Mouse (Mus musculus) bone marrow, adult 2 months (tissue): Measurements from ENCODE around the gene Ccr4.

Experiments
- CTCF ChIP-seq: fragments of 200-500 bp; IDR thresholded peaks from 2 replicates; pipeline ENCODE4 v1.5.1; 2011; ENCODE audit warnings: low read length, control low read depth; ENCODE audit not compliant: control insufficient read depth, insufficient read depth
- POLR2A ChIP-seq: fragments of 200-500 bp; IDR thresholded peaks from 2 replicates; pipeline ENCODE4 v1.6.1; 2011; ENCODE audit warnings: low read depth, mild to moderate bottlenecking, control low read depth, low read length, borderline replicate concordance; ENCODE audit not compliant: control insufficient read depth

- TF ChIP-seq POLR2A (no peak), CTCF (no peak)
Measured at GRCm38 (mm10) chr9:114449120-114449754, 55.5 kb downstream of the Ccr4 start.
